Mouse (Mus musculus) brain, embryonic 14.5 days (tissue): ENCODE results near the gene Crtam.

ENCODE experiments used
- CTCF ChIP-seq: fragments of 200-500 bp; IDR thresholded peaks from 2 replicates; pipeline ENCODE4 v1.5.1; 2012; ENCODE audit warnings: inconsistent platforms, mild to moderate bottlenecking, moderate library complexity, borderline replicate concordance; ENCODE audit not compliant: insufficient read depth, insufficient read length; ENCODE audit errors: extremely low read depth
- POLR2A ChIP-seq: fragments of 200-500 bp; IDR thresholded peaks from 2 replicates; pipeline ENCODE4 v1.6.1; 2012; ENCODE audit warnings: mild to moderate bottlenecking, inconsistent platforms, borderline replicate concordance; ENCODE audit not compliant: poor library complexity, insufficient read depth, insufficient read length, severe bottlenecking; ENCODE audit errors: extremely low read depth

DNA sequence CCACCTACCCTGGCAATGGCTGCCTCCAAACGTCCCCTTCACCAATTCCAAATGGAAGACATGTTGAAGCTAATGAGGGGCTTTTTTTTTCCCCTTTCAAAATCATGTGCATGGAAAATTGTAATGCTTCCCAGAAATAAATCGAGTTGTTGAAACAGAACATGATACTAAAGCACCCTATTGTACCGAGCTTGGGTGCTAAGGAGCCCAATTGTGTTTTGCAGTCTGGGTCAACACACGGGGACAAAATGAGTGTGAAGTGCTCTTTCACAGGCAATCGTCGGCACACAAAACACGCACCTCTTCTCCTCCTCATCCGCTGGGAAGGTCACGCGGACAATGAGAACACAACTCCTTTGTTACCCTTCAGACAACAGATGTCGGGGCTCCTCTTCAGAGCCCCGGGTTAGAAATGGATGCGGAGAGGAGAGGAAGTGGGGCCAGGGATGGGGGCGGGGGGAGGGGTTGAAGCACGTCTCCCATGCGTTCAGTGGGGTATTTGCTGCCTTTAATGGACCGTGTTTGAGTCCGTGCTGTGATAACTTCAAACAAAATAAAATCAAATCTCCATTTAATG lies 55.3 kb downstream of the Crtam start:
- TF ChIP-seq POLR2A = no peak
- no peak for TF ChIP-seq CTCF
